Mouse (Mus musculus): ENCODE measurements around the gene Cyp2j9.
"Not testable (repeated sequence)": the region's sequence is repeated elsewhere in the genome, so short reads cannot be mapped to it uniquely, and the experiment has no call there.

Gene Cyp2j9

GRCm38 (mm10) chr4:96590911-96591790 is at the start of gene Cyp2j9:
Cyp2j9 (minus strand) TSS chr4:96591578.
- DNase-seq (ENCODE audit: low read depth, low spot score), result peak; percentile 71

- DNase-seq (ENCODE audit: low read depth, low spot score), result no peak
Measured at GRCm38 (mm10) chr4:96635455-96635854, 44.1 kb upstream of the Cyp2j9 start.

- no peak for DNase-seq (ENCODE audit: low read depth, low spot score)
Measured at GRCm38 (mm10) chr4:96622474-96622873, 31.1 kb upstream of the Cyp2j9 start.

- DNase-seq (ENCODE audit: low read depth, low spot score), result peak; percentile 64
Measured at GRCm38 (mm10) chr4:96591791-96592150, 393 bp upstream of the Cyp2j9 start.

- DNase-seq (ENCODE audit: low read depth, low spot score), result no peak
Measured at GRCm38 (mm10) chr4:96581425-96582088, 9.8 kb downstream of the Cyp2j9 start.

GRCm38 (mm10) chr4:96580351-96580750 is 11.0 kb downstream of the Cyp2j9 start:
- not testable (repeated sequence) for DNase-seq (ENCODE audit: low read depth, low spot score)

- no peak for DNase-seq (ENCODE audit: low read depth, low spot score)
Measured at GRCm38 (mm10) chr4:96569442-96569841, 21.9 kb downstream of the Cyp2j9 start.

GRCm38 (mm10) chr4:96567988-96568387 is 23.4 kb downstream of the Cyp2j9 start:
- DNase-seq (ENCODE audit: low read depth, low spot score), result no peak

GRCm38 (mm10) chr4:96565808-96566207 is 25.6 kb downstream of the Cyp2j9 start:
- no peak for DNase-seq (ENCODE audit: low read depth, low spot score)

GRCm38 (mm10) chr4:96560464-96560863 is 30.9 kb downstream of the Cyp2j9 start:
- DNase-seq (ENCODE audit: low read depth, low spot score), result no peak

GRCm38 (mm10) chr4:96559781-96560180 is 31.6 kb downstream of the Cyp2j9 start:
- no peak for DNase-seq (ENCODE audit: low read depth, low spot score)

- DNase-seq (ENCODE audit: low read depth, low spot score), result peak; percentile 65
Measured at GRCm38 (mm10) chr4:96553133-96553819, 38.1 kb downstream of the Cyp2j9 start, which contains the start of gene Cyp2j6. Cyp2j6 (minus strand) TSS chr4:96553661.

- DNase-seq (ENCODE audit: low read depth, low spot score), result no peak
Measured at GRCm38 (mm10) chr4:96551619-96552018, 39.8 kb downstream of the Cyp2j9 start.

- no peak for DNase-seq (ENCODE audit: low read depth, low spot score)
Measured at GRCm38 (mm10) chr4:96545976-96546375, 45.4 kb downstream of the Cyp2j9 start.

GRCm38 (mm10) chr4:96525772-96526171 is 65.6 kb downstream of the Cyp2j9 start:
- no peak for DNase-seq (ENCODE audit: low read depth, low spot score)

- DNase-seq (ENCODE audit: low read depth, low spot score), result no peak
Measured at GRCm38 (mm10) chr4:96522256-96522655, 69.1 kb downstream of the Cyp2j9 start.

Measured in skeletal muscle tissue, adult 2 months (tissue).